Mouse (Mus musculus) CH12F3 (cell line): Measurements from ENCODE around the gene Opcml.

Experiments
- in situ Hi-C: fragments of 300-500 bp; cut with MboI; formaldehyde crosslinking; loops from 2 replicates; pipeline ENCODE4 v1.14.3; 2020; ENCODE audit warnings: low sequenced_read_pairs

Gene Opcml

GRCm38 (mm10) chr9:28845961-28846570, 1055.5 kb downstream of the Opcml start:
- in situ Hi-C loops: no loop called here

GRCm38 (mm10) chr9:28855826-28856225, 1065.3 kb downstream of the Opcml start:
- in situ Hi-C loops: no loop called here

GRCm38 (mm10) chr9:28861983-28862382, 1071.4 kb downstream of the Opcml start:
- in situ Hi-C loops: no loop called here

GRCm38 (mm10) chr9:28867256-28867655, 1076.7 kb downstream of the Opcml start:
- in situ Hi-C loops: no loop called here

- in situ Hi-C loops: no loop called here
These were observed 1079.9 kb downstream of the Opcml start for GRCm38 (mm10) chr9:28870478-28870877.

GRCm38 (mm10) chr9:28882566-28882965, 1092.0 kb downstream of the Opcml start:
- in situ Hi-C loops: no loop called here

- in situ Hi-C loops: no loop called here
These were observed 1101.0 kb downstream of the Opcml start for GRCm38 (mm10) chr9:28891611-28892010.

- in situ Hi-C loops: no loop called here
These were observed 1112.7 kb downstream of the Opcml start for GRCm38 (mm10) chr9:28903291-28903690.

GRCm38 (mm10) chr9:28909738-28910137, 1119.2 kb downstream of the Opcml start:
- in situ Hi-C loops: no loop called here

- in situ Hi-C loops: no loop called here
These were observed 1121.1 kb downstream of the Opcml start for GRCm38 (mm10) chr9:28911571-28912185.

- in situ Hi-C loops: no loop called here
These were observed 1141.5 kb downstream of the Opcml start for GRCm38 (mm10) chr9:28932069-28932468.

GRCm38 (mm10) chr9:28937163-28937562, 1146.6 kb downstream of the Opcml start:
- in situ Hi-C loops: no loop called here

GRCm38 (mm10) chr9:28937980-28938379, 1147.4 kb downstream of the Opcml start:
- in situ Hi-C loops: no loop called here

- in situ Hi-C loops: no loop called here
These were observed 1150.3 kb downstream of the Opcml start for GRCm38 (mm10) chr9:28940901-28941300.

GRCm38 (mm10) chr9:28969455-28969854, 1178.9 kb downstream of the Opcml start:
- in situ Hi-C loops: no loop called here
